Mouse (Mus musculus): ENCODE results near the gene Tmem163. TPM values are rescaled to one million over a fixed set of nuclear protein-coding genes. Genes with fewer than 3 reads are reported as not detected.

The Tmem163 gene
- total and polyA plus RNA-seq, 3 experiments, result 4.5 to 10.0 (median 8.1) TPM

- H3K27ac ChIP-seq (ENCODE audit: insufficient read depth, low read depth), result no peak overlapping the region
- no peak for TF ChIP-seq PAX5 (IDR thresholded peaks at IDR 0.05; ENCODE audit: low read length)
- no peak for TF ChIP-seq EP300 (IDR thresholded peaks at IDR 0.05; ENCODE audit: low read length)
- no peak for TF ChIP-seq MAZ (IDR thresholded peaks at IDR 0.05; ENCODE audit: low read depth, low read length)
- TF ChIP-seq JUN (IDR thresholded peaks at IDR 0.05; ENCODE audit: insufficient read depth, low read depth, low read length), result no peak
- TF ChIP-seq KAT2A (IDR thresholded peaks at IDR 0.05; ENCODE audit: insufficient replicate concordance, low read length), result no peak
- TF ChIP-seq GABPA (IDR thresholded peaks at IDR 0.05; ENCODE audit: insufficient replicate concordance, low read depth, low read length), result no peak
- TF ChIP-seq RCOR1 (conservative IDR thresholded peaks at IDR 0.05; ENCODE audit: low read depth, low read length), result no peak
- TF ChIP-seq POLR2AphosphoS2 (IDR thresholded peaks at IDR 0.05; ENCODE audit: low read depth, low read length), result no peak
- TF ChIP-seq POLR2A (IDR thresholded peaks at IDR 0.05; ENCODE audit: low read depth, low read length), result no peak; the same call in 1 of the 2 replicates
- TF ChIP-seq BHLHE40 (IDR thresholded peaks at IDR 0.05; ENCODE audit: low read depth, low read length), result peak; percentile 55; the same call in 1 of the 2 replicates
- no peak for TF ChIP-seq IRF4 (IDR thresholded peaks at IDR 0.05; ENCODE audit: low read depth, low read length)
- TF ChIP-seq CTCF (conservative IDR thresholded peaks at IDR 0.05 in 1 of 2, IDR thresholded peaks at IDR 0.05 in 1 of 2; ENCODE audit: low read depth in 2 of 2, low read length in 2 of 2), result no peak
- TF ChIP-seq ETS1 (conservative IDR thresholded peaks at IDR 0.05; ENCODE audit: low read depth, low read length), result no peak
- TF ChIP-seq MYC (IDR thresholded peaks at IDR 0.05; ENCODE audit: low read depth, low read length), result no peak
- peak; percentile 20; the same call in 1 of the 2 replicates for TF ChIP-seq NELFE (IDR thresholded peaks at IDR 0.05; ENCODE audit: low read depth, low read length)
- no peak for TF ChIP-seq USF2 (conservative IDR thresholded peaks at IDR 0.05; ENCODE audit: low read depth, low read length)
- TF ChIP-seq USF1 (IDR thresholded peaks at IDR 0.05; ENCODE audit: low read depth, low read length), result no peak
- TF ChIP-seq TCF12 (IDR thresholded peaks at IDR 0.05; ENCODE audit: low read depth, low read length), result no peak
- TF ChIP-seq E2F4 (IDR thresholded peaks at IDR 0.05; ENCODE audit: insufficient replicate concordance, low read depth, low read length), result no peak
- no peak for TF ChIP-seq RAD21 (IDR thresholded peaks at IDR 0.05; ENCODE audit: low read depth, low read length)
- TF ChIP-seq ZC3H11A (IDR thresholded peaks at IDR 0.05; ENCODE audit: low read depth, low read length), result no peak
- no peak for TF ChIP-seq MAFK (IDR thresholded peaks at IDR 0.05; ENCODE audit: insufficient replicate concordance, low read length)
- TF ChIP-seq MXI1 (IDR thresholded peaks at IDR 0.05; ENCODE audit: low read depth, low read length), result no peak
- peak; percentile 76 for TF ChIP-seq NRF1 (IDR thresholded peaks at IDR 0.05; ENCODE audit: low read depth, low read length)
- no peak for TF ChIP-seq TBP (conservative IDR thresholded peaks at IDR 0.05; ENCODE audit: low read depth, low read length)
- TF ChIP-seq CHD2 (IDR thresholded peaks at IDR 0.05; ENCODE audit: low read length), result no peak
- TF ChIP-seq MAX (IDR thresholded peaks at IDR 0.05; ENCODE audit: low read length), result no peak
- no peak for TF ChIP-seq ZMIZ1 (IDR thresholded peaks at IDR 0.05; ENCODE audit: low read depth, low read length)
- TF ChIP-seq CHD1 (IDR thresholded peaks at IDR 0.05; ENCODE audit: low read depth, low read length), result no peak
- 0 out of 2 replicates have a peak, but pooled peaks have one; percentile 14 for TF ChIP-seq MEF2A (IDR thresholded peaks at IDR 0.05; ENCODE audit: borderline replicate concordance, low read depth, low read length)
- no peak for TF ChIP-seq UBTF (IDR thresholded peaks at IDR 0.05; ENCODE audit: low read depth, low read length)
- no peak for TF ChIP-seq HCFC1 (IDR thresholded peaks at IDR 0.05; ENCODE audit: low read depth, low read length)
- no peak; the same call in 1 of the 2 replicates for TF ChIP-seq ZNF384 (IDR thresholded peaks at IDR 0.05; ENCODE audit: low read depth, low read length)
- no peaks in the 10 kb centered on the region for H3K27me3 ChIP-seq (replicated peaks)
- in situ Hi-C loops (cut with MboI; ENCODE audit: low pct_ligation_motif_present, low pct_unique_long_range_greater_than_20kb, low sequenced_read_pairs), result loop anchor here (10.0 kb wide), 1 partner anchor 98 kb away; no protein-coding TSS in a partner anchor
- no peak overlapping the region for H3K4me3 ChIP-seq (replicated peaks in 1 of 3; ENCODE audit: low read depth in 2 of 3, low read length in 2 of 3, poor library complexity in 1 of 3)
- peaks cover 11 to 39% of the 10 kb centered on the region in 2 experiments for H3K4me1 ChIP-seq (ENCODE audit: control insufficient read depth in 1 of 2, insufficient read depth in 2 of 2)
- dilution Hi-C loops (cut with MboI; ENCODE audit: extremely low pct_ligation_motif_present, extremely low pct_unique_long_range_greater_than_20kb, low sequenced_read_pairs), result no loop called here
- H3K79me2 ChIP-seq (replicated peaks; ENCODE audit: control insufficient read depth, extremely low read depth, insufficient read depth, poor library complexity, severe bottlenecking), result no peaks in the 10 kb centered on the region
- H3K9me3 ChIP-seq (replicated peaks; ENCODE audit: low read length), result no peaks in the 10 kb centered on the region
- peaks cover 0 to 9% of the 10 kb centered on the region in 2 experiments for H3K36me3 ChIP-seq (replicated peaks in 1 of 2; ENCODE audit: control insufficient read depth in 1 of 2, insufficient read depth in 1 of 2, low read length in 1 of 2)
- peak overlapping the region; percentile 31 for H3K9ac ChIP-seq (ENCODE audit: insufficient read depth, low read depth)
- H3K4me2 ChIP-seq (ENCODE audit: insufficient read depth, low read depth, poor library complexity, severe bottlenecking), result peak overlapping the region; percentile 99
- no peak for DNase-seq (ENCODE audit: extremely low read depth)
Measured at GRCm38 (mm10) chr1:127507042-127507650, 172.2 kb downstream of the Tmem163 start.
